In genomic region chr4:133070821-133071372, GRCm38 (mm10) we compare ENCODE assay signal across 12 mouse cellular contexts. TPM values are rescaled to one million over a fixed set of nuclear protein-coding genes. Genes with fewer than 3 reads are reported as not detected.
DNase-seq lines count a peak whose midpoint lies in the region; ATAC-seq and TF ChIP-seq lines count a peak whose summit lies in the region.
"Had no signal": no experiment of that assay in that cellular context is flagged by ENCODE, and none has a peak within 500 bp of the region (broad histone marks: within the 10 kb centered on the region; RNA-seq: fewer than 3 reads in every experiment).

No protein-coding gene starts in this region.

- H3K4me3 ChIP-seq in embryonic facial prominence, embryonic 13.5 days, result no peak overlapping the region
- no peak overlapping the region for H3K4me3 ChIP-seq in embryonic facial prominence, embryonic 10.5 days
- no peak overlapping the region for H3K4me3 ChIP-seq in hindbrain, postnatal 0 days (ENCODE audit: low read length)
- no peak overlapping the region for H3K4me3 ChIP-seq in hindbrain, embryonic 16.5 days (ENCODE audit: low read length)
- H3K4me3 ChIP-seq in embryonic fibroblast, embryonic 13.5 days (ENCODE audit: insufficient read depth, low read length), result no peak overlapping the region

- TF ChIP-seq POLR2A in embryonic fibroblast, embryonic 13.5 days (IDR thresholded peaks at IDR 0.05; ENCODE audit: low read depth, low read length), result no peak

- no peak for ATAC-seq in embryonic facial prominence, embryonic 13.5 days (ENCODE audit: insufficient number of reproducible peaks, insufficient read depth, low FRiP score, low TSS enrichment, low read depth)
- no peak for ATAC-seq in hindbrain, postnatal 0 days
- no peak for ATAC-seq in hindbrain, embryonic 16.5 days
- ATAC-seq: forebrain, postnatal 0 days had no signal

- H3K27ac ChIP-seq in embryonic facial prominence, embryonic 13.5 days, result no peak overlapping the region
- no peak overlapping the region for H3K27ac ChIP-seq in embryonic facial prominence, embryonic 10.5 days (replicated peaks)
- peak overlapping the region; percentile 42; the same call in 1 of the 2 replicates for H3K27ac ChIP-seq in hindbrain, postnatal 0 days
- H3K27ac ChIP-seq in hindbrain, embryonic 16.5 days (ENCODE audit: low read depth, low read length), result no peak overlapping the region
- H3K27ac ChIP-seq in embryonic fibroblast, embryonic 13.5 days (ENCODE audit: insufficient read depth, low read length), result peak overlapping the region; percentile 72; the same call in 1 of the 2 replicates

- H3K9ac ChIP-seq in embryonic facial prominence, embryonic 13.5 days, result 0 out of 2 replicates have a peak overlapping the region, but pooled peaks have one; percentile 0
- no peak overlapping the region for H3K9ac ChIP-seq in hindbrain, postnatal 0 days (replicated peaks; ENCODE audit: low read length)
- no peak overlapping the region for H3K9ac ChIP-seq in hindbrain, embryonic 16.5 days (ENCODE audit: low read depth, low read length)
- H3K9ac ChIP-seq: forebrain, postnatal 0 days had no signal

- TF ChIP-seq CTCF in hindbrain, postnatal 0 days (IDR thresholded peaks at IDR 0.05; ENCODE audit: low read depth), result no peak
- no peak for TF ChIP-seq CTCF in embryonic fibroblast, embryonic 13.5 days (IDR thresholded peaks at IDR 0.05; ENCODE audit: borderline replicate concordance, insufficient read depth, low read length)

- H3K4me1 ChIP-seq in embryonic facial prominence, embryonic 13.5 days, result peaks cover 36% of the 10 kb centered on the region
- H3K4me1 ChIP-seq in embryonic facial prominence, embryonic 10.5 days, result peaks cover 64% of the 10 kb centered on the region
- peaks cover 29% of the 10 kb centered on the region for H3K4me1 ChIP-seq in hindbrain, postnatal 0 days (ENCODE audit: insufficient read depth, low read length)
- peaks cover 38% of the 10 kb centered on the region for H3K4me1 ChIP-seq in hindbrain, embryonic 16.5 days (ENCODE audit: control insufficient read depth, insufficient read depth, low read depth, low read length)
- peaks cover 13% of the 10 kb centered on the region for H3K4me1 ChIP-seq in embryonic fibroblast, embryonic 13.5 days (ENCODE audit: control insufficient read depth, insufficient read depth, low read length)

- WGBS in embryonic facial prominence, embryonic 13.5 days, result 91% methylated on average over 5 of the region's 5 CpGs
- 92% methylated on average over 5 of the region's 5 CpGs for WGBS in embryonic facial prominence, embryonic 10.5 days
- 88% methylated on average over 5 of the region's 5 CpGs for WGBS in hindbrain, postnatal 0 days
- 90% methylated on average over 5 of the region's 5 CpGs for WGBS in hindbrain, embryonic 16.5 days

- H3K27me3 ChIP-seq in embryonic facial prominence, embryonic 13.5 days, result no peaks in the 10 kb centered on the region
- H3K27me3 ChIP-seq in embryonic facial prominence, embryonic 10.5 days (replicated peaks; ENCODE audit: low read depth, poor library complexity, severe bottlenecking), result no peaks in the 10 kb centered on the region
- H3K27me3 ChIP-seq in hindbrain, postnatal 0 days (ENCODE audit: insufficient read depth, low read length), result no peaks in the 10 kb centered on the region
- H3K27me3 ChIP-seq in hindbrain, embryonic 16.5 days (replicated peaks; ENCODE audit: control insufficient read depth, insufficient read depth, low read length), result no peaks in the 10 kb centered on the region

- DNase-seq in embryonic facial prominence, embryonic 10.5 days (ENCODE audit: low spot score), result no peak
- no peak for DNase-seq in hindbrain, postnatal 0 days (ENCODE audit: low spot score)
- peak; percentile 64 for DNase-seq in 3T3-L1 (ENCODE audit: low read depth, low spot score)
- no peak for DNase-seq in layer of hippocampus, postnatal 36 days
- DNase-seq in spleen, adult 18-20 months, result no peak
- DNase-seq: cerebellum, postnatal 14 days; forebrain, postnatal 0 days; kidney, postnatal 10 days; thymus, postnatal 14 days had no signal

- H3K9me3 ChIP-seq in embryonic facial prominence, embryonic 13.5 days, result no peaks in the 10 kb centered on the region
- no peaks in the 10 kb centered on the region for H3K9me3 ChIP-seq in embryonic facial prominence, embryonic 10.5 days
- H3K9me3 ChIP-seq in hindbrain, postnatal 0 days (ENCODE audit: low read length), result no peaks in the 10 kb centered on the region
- no peaks in the 10 kb centered on the region for H3K9me3 ChIP-seq in hindbrain, embryonic 16.5 days (ENCODE audit: control insufficient read depth, low read length)

- no peak overlapping the region for H3K4me2 ChIP-seq in embryonic facial prominence, embryonic 13.5 days
- H3K4me2 ChIP-seq in hindbrain, postnatal 0 days (ENCODE audit: low read depth, low read length), result no peak overlapping the region
- H3K4me2 ChIP-seq in hindbrain, embryonic 16.5 days (ENCODE audit: low read length), result no peak overlapping the region

- peaks cover 93% of the 10 kb centered on the region for H3K36me3 ChIP-seq in embryonic facial prominence, embryonic 13.5 days
- peaks cover 97% of the 10 kb centered on the region for H3K36me3 ChIP-seq in embryonic facial prominence, embryonic 10.5 days (replicated peaks)
- peaks cover 4% of the 10 kb centered on the region; the same call in 1 of the 2 replicates for H3K36me3 ChIP-seq in hindbrain, postnatal 0 days (ENCODE audit: insufficient read depth, low read length)
- H3K36me3 ChIP-seq in hindbrain, embryonic 16.5 days (ENCODE audit: control insufficient read depth, insufficient read depth, low read length), result peaks cover 4% of the 10 kb centered on the region

RNA-seq across cellular contexts. Expression of gene Wasf2, which starts 59.4 kb away (rescaled TPM):
- 118 and 142 TPM in 2 replicates for polyA plus RNA-seq in embryonic facial prominence, embryonic 13.5 days (2015; fragmentation: Nextera tagmentation; extraction: Ambion mirVana)
- 66.7 and 73.0 TPM in 2 replicates for polyA plus RNA-seq in embryonic facial prominence, embryonic 10.5 days (2016; fragmentation: Nextera tagmentation; extraction: Ambion mirVana)
- total RNA-seq in hindbrain, postnatal 0 days (2014; rRNA removed), result 14.1 and 14.7 TPM in 2 replicates
- 27.5 and 32.3 TPM in 2 replicates for polyA plus RNA-seq in hindbrain, postnatal 0 days (2015; fragmentation: Nextera tagmentation; extraction: Ambion mirVana)
- 22.7 and 23.2 TPM in 2 replicates for polyA plus RNA-seq in hindbrain, embryonic 16.5 days (2015; fragmentation: Nextera tagmentation; extraction: Ambion mirVana)
- polyA plus RNA-seq in embryonic fibroblast, embryonic 13.5 days (2011; ENCODE audit: insufficient read length, low read depth, missing spikeins), result 101 and 107 TPM in 2 replicates
- total RNA-seq in layer of hippocampus, postnatal 36 days (2021), result 10 to 100 TPM; 28.7 to 32.8 TPM

RNA-seq across cellular contexts. Expression of gene Ahdc1, which starts 59.8 kb away (rescaled TPM):
- 12.8 and 14.3 TPM in 2 replicates for polyA plus RNA-seq in embryonic facial prominence, embryonic 13.5 days (2015; fragmentation: Nextera tagmentation; extraction: Ambion mirVana)
- 11.5 and 11.6 TPM in 2 replicates for polyA plus RNA-seq in embryonic facial prominence, embryonic 10.5 days (2016; fragmentation: Nextera tagmentation; extraction: Ambion mirVana)
- 88.2 and 106 TPM in 2 replicates for total RNA-seq in hindbrain, postnatal 0 days (2014; rRNA removed)
- 9.7 and 10.8 TPM in 2 replicates for polyA plus RNA-seq in hindbrain, postnatal 0 days (2015; fragmentation: Nextera tagmentation; extraction: Ambion mirVana)
- 10.4 and 11.6 TPM in 2 replicates for polyA plus RNA-seq in hindbrain, embryonic 16.5 days (2015; fragmentation: Nextera tagmentation; extraction: Ambion mirVana)
- polyA plus RNA-seq in embryonic fibroblast, embryonic 13.5 days (2011; ENCODE audit: insufficient read length, low read depth, missing spikeins), result 37.5 and 46.0 TPM in 2 replicates
- total RNA-seq in layer of hippocampus, postnatal 36 days (2021), result 100 to 1,000 TPM; 111 to 113 TPM

Comparison
In these comparisons a context has a peak if more than half of its experiments do, and no peak if none do; other contexts are left out.
1. H3K27ac ChIP-seq: peak in hindbrain, postnatal 0 days (single experiment) and embryonic fibroblast, embryonic 13.5 days (single experiment); none in embryonic facial prominence, embryonic 13.5 days (single experiment), embryonic facial prominence, embryonic 10.5 days (single experiment) and hindbrain, embryonic 16.5 days (single experiment).